Comparison of ENCODE assay signal across 15 mouse cellular contexts in the genomic region with DNA sequence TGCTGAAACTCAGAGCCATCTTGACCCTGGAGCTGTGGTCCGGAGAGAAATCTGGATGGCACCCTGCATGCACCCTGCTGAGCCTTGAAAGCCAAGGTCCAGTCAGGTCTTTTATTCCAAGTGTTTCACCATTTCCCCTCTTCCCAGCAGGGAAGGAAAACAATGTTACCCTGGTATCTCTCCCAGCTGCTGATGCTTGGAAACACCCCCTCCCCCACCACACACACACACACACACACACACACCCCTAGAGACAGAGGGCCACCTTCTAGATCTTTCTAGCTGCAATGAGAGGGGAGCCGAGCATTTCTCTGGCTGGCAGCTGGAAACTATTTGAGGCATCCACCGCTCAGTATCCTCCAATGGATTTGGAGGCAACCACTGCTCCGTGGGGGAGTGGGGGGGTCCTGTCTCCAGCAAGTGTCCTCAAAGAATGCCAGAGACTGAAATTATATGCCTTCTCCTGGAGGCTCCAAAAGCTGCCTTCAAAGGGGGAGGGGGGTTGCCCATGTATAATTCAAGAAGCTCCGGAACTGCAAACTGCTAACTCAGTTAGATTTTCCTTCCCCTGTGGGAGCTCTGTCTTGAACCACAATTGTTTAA.
DNase-seq lines count a peak whose midpoint lies in the region; ATAC-seq and TF ChIP-seq lines count a peak whose summit lies in the region.
"Had no signal": no experiment of that assay in that cellular context is flagged by ENCODE, and none has a peak within 500 bp of the region (broad histone marks: within the 10 kb centered on the region; RNA-seq: fewer than 3 reads in every experiment).

No protein-coding gene starts in this region.

- no peaks in the 10 kb centered on the region for H3K9me3 ChIP-seq in forebrain, postnatal 0 days (ENCODE audit: low read length)
- no peaks in the 10 kb centered on the region for H3K9me3 ChIP-seq in forebrain, embryonic 14.5 days (replicated peaks; ENCODE audit: control insufficient read depth, low read length)
- H3K9me3 ChIP-seq in lung, postnatal 0 days (ENCODE audit: low read length) = no peaks in the 10 kb centered on the region
- no peaks in the 10 kb centered on the region for H3K9me3 ChIP-seq in limb, embryonic 12.5 days
- no peaks in the 10 kb centered on the region for H3K9me3 ChIP-seq in hindbrain, embryonic 12.5 days (replicated peaks)

- ATAC-seq in forebrain, postnatal 0 days = 0 out of 2 replicates have a peak, but pooled peaks have one; percentile 16
- ATAC-seq in forebrain, embryonic 14.5 days = no peak
- 0 out of 2 replicates have a peak, but pooled peaks have one; percentile 25 for ATAC-seq in lung, postnatal 0 days
- no peak for ATAC-seq in limb, embryonic 12.5 days (ENCODE audit: insufficient number of reproducible peaks, insufficient read depth, low FRiP score, low TSS enrichment, low read depth)
- no peak for ATAC-seq in hindbrain, embryonic 12.5 days (ENCODE audit: low FRiP score)
- ATAC-seq: inflammation-experienced regulatory T-cells, adult 6 months had no signal

- H3K4me2 ChIP-seq in forebrain, postnatal 0 days (ENCODE audit: low read depth) = no peak overlapping the region
- no peak overlapping the region for H3K4me2 ChIP-seq in forebrain, embryonic 14.5 days (ENCODE audit: low read length)
- H3K4me2 ChIP-seq in lung, postnatal 0 days (replicated peaks; ENCODE audit: low read depth, low read length) = no peak overlapping the region
- no peak overlapping the region for H3K4me2 ChIP-seq in limb, embryonic 12.5 days
- no peak overlapping the region for H3K4me2 ChIP-seq in hindbrain, embryonic 12.5 days (replicated peaks)

- no peaks in the 10 kb centered on the region for H3K27me3 ChIP-seq in forebrain, postnatal 0 days (ENCODE audit: insufficient read depth, low read length)
- H3K27me3 ChIP-seq in forebrain, embryonic 14.5 days (replicated peaks; ENCODE audit: control insufficient read depth, insufficient read depth, low read length) = no peaks in the 10 kb centered on the region
- H3K27me3 ChIP-seq in lung, postnatal 0 days (replicated peaks; ENCODE audit: insufficient read depth, low read length) = no peaks in the 10 kb centered on the region
- no peaks in the 10 kb centered on the region for H3K27me3 ChIP-seq in limb, embryonic 12.5 days
- no peaks in the 10 kb centered on the region; the same call in 1 of the 2 replicates for H3K27me3 ChIP-seq in hindbrain, embryonic 12.5 days

- H3K4me3 ChIP-seq in forebrain, postnatal 0 days (ENCODE audit: low read depth, low read length) = no peak overlapping the region
- H3K4me3 ChIP-seq in forebrain, embryonic 14.5 days (ENCODE audit: low read depth, low read length) = no peak overlapping the region
- H3K4me3 ChIP-seq in lung, postnatal 0 days (ENCODE audit: low read depth, low read length) = no peak overlapping the region
- no peak overlapping the region for H3K4me3 ChIP-seq in limb, embryonic 12.5 days (replicated peaks)
- no peak overlapping the region for H3K4me3 ChIP-seq in hindbrain, embryonic 12.5 days

- no peak for TF ChIP-seq CTCF in forebrain, postnatal 0 days (IDR thresholded peaks at IDR 0.05; ENCODE audit: low read depth)
- no peak for TF ChIP-seq CTCF in lung, postnatal 0 days (IDR thresholded peaks at IDR 0.05)

- H3K27ac ChIP-seq in forebrain, postnatal 0 days (ENCODE audit: low read depth, low read length) = no peak overlapping the region
- H3K27ac ChIP-seq in forebrain, embryonic 14.5 days (ENCODE audit: low read depth, low read length) = no peak overlapping the region
- H3K27ac ChIP-seq in lung, postnatal 0 days (ENCODE audit: low read length) = no peak overlapping the region
- peak overlapping the region; percentile 41; the same call in 1 of the 2 replicates for H3K27ac ChIP-seq in limb, embryonic 12.5 days
- H3K27ac ChIP-seq in hindbrain, embryonic 12.5 days = no peak overlapping the region

- H3K9ac ChIP-seq in forebrain, postnatal 0 days = no peak overlapping the region
- no peak overlapping the region for H3K9ac ChIP-seq in forebrain, embryonic 14.5 days (ENCODE audit: low read length)
- H3K9ac ChIP-seq in lung, postnatal 0 days (replicated peaks; ENCODE audit: low read depth) = no peak overlapping the region
- H3K9ac ChIP-seq in limb, embryonic 12.5 days (replicated peaks) = no peak overlapping the region
- H3K9ac ChIP-seq in hindbrain, embryonic 12.5 days = no peak overlapping the region

- no peaks in the 10 kb centered on the region for H3K36me3 ChIP-seq in forebrain, postnatal 0 days (ENCODE audit: insufficient read depth)
- H3K36me3 ChIP-seq in forebrain, embryonic 14.5 days (ENCODE audit: control insufficient read depth, insufficient read depth, low read length) = no peaks in the 10 kb centered on the region
- H3K36me3 ChIP-seq in lung, postnatal 0 days (ENCODE audit: insufficient read depth, low read length) = no peaks in the 10 kb centered on the region
- no peaks in the 10 kb centered on the region for H3K36me3 ChIP-seq in limb, embryonic 12.5 days
- no peaks in the 10 kb centered on the region for H3K36me3 ChIP-seq in hindbrain, embryonic 12.5 days

- TF ChIP-seq EP300 in lung, postnatal 0 days (IDR thresholded peaks at IDR 0.05) = no peak

- no peaks in the 10 kb centered on the region for H3K4me1 ChIP-seq in forebrain, postnatal 0 days (ENCODE audit: insufficient read depth)
- H3K4me1 ChIP-seq in forebrain, embryonic 14.5 days (ENCODE audit: control insufficient read depth, insufficient read depth, low read length) = no peaks in the 10 kb centered on the region; the same call in 1 of the 2 replicates
- H3K4me1 ChIP-seq in lung, postnatal 0 days (ENCODE audit: insufficient read depth, low read depth, low read length) = no peaks in the 10 kb centered on the region
- H3K4me1 ChIP-seq in limb, embryonic 12.5 days (replicated peaks) = peaks cover 46% of the 10 kb centered on the region
- H3K4me1 ChIP-seq in hindbrain, embryonic 12.5 days = peaks cover 12% of the 10 kb centered on the region

- peak; percentile 17 for DNase-seq in forebrain, postnatal 0 days
- no peak for DNase-seq in forebrain, embryonic 14.5 days (ENCODE audit: low spot score)
- peak; percentile 52 for DNase-seq in lung, postnatal 0 days (ENCODE audit: low spot score)
- DNase-seq in lung, postnatal 10 days = no peak
- DNase-seq in R1 (ENCODE audit: low read depth, low spot score) = peak; percentile 72
- DNase-seq in frontal cortex, postnatal 36 days (ENCODE audit: low spot score in 2 of 2) = no peak
- DNase-seq: adrenal gland, adult 8-10 months; cerebellum, postnatal 36 days; gastrocnemius, postnatal 25 days; heart, postnatal 10 days; kidney, postnatal 14 days; thymus, postnatal 14 days had no signal

- 40% methylated on average over 5 of the region's 5 CpGs for WGBS in forebrain, postnatal 0 days
- WGBS in forebrain, embryonic 14.5 days = 53% methylated on average over 5 of the region's 5 CpGs
- 36% methylated on average over 5 of the region's 5 CpGs for WGBS in lung, postnatal 0 days
- WGBS in limb, embryonic 12.5 days = 35% methylated on average over 5 of the region's 5 CpGs
- WGBS in hindbrain, embryonic 12.5 days = 40% methylated on average over 5 of the region's 5 CpGs

Comparison
In these comparisons a context has a peak if more than half of its experiments do, and no peak if none do; other contexts are left out.
1. ATAC-seq: peak in forebrain, postnatal 0 days (single experiment) and lung, postnatal 0 days (single experiment); none in forebrain, embryonic 14.5 days (single experiment), limb, embryonic 12.5 days (single experiment) and hindbrain, embryonic 12.5 days (single experiment).
2. DNase-seq: peak in forebrain, postnatal 0 days (single experiment), lung, postnatal 0 days (single experiment) and R1 (single experiment); none in forebrain, embryonic 14.5 days (single experiment), lung, postnatal 10 days (single experiment) and frontal cortex, postnatal 36 days (0 of 2).